Mouse (Mus musculus) olfactory bulb, adult 2 months (tissue): ENCODE results near the gene Amer2.

Experiments
- CTCF ChIP-seq: fragments of 200-500 bp; IDR thresholded peaks from 2 replicates; pipeline ENCODE4 v1.5.1; 2012; ENCODE audit warnings: low read depth, mild to moderate bottlenecking, low read length, moderate library complexity; ENCODE audit not compliant: insufficient read depth
- POLR2A ChIP-seq: fragments of 200-500 bp; IDR thresholded peaks from 2 replicates; pipeline ENCODE4 v1.6.1; 2012; ENCODE audit warnings: mild to moderate bottlenecking, low read depth, low read length, moderate library complexity; ENCODE audit not compliant: insufficient read depth

DNA sequence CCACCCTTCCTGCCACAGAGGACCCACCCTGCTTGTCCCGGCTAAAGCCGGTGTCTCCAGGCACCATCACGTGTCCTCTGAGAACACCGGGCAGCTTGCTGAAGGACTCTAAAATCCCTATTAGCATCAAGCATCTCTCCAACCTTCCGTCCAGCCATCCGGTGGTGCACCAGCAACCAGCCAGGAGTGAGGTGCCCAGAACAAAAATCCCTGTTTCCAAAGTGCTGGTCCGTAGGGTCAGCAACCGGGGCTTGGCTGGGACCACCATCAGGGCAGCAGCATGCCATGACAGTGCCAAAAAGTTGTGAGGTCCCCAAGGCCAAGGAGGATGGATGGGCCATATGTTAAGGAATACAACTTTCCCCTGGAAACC lies 6.9 kb downstream of the Amer2 start:
- no peak for TF ChIP-seq CTCF
- TF ChIP-seq POLR2A, result no peak
